Mouse (Mus musculus) A20 (cell line): ENCODE measurements around the gene Glg1.

ENCODE experiments used
- DNase-seq: peaks from one replicate; pipeline ENCODE4 v3.0.0-alpha.2; 2011; ENCODE audit warnings: low read depth, low spot score

The Glg1 gene

DNA sequence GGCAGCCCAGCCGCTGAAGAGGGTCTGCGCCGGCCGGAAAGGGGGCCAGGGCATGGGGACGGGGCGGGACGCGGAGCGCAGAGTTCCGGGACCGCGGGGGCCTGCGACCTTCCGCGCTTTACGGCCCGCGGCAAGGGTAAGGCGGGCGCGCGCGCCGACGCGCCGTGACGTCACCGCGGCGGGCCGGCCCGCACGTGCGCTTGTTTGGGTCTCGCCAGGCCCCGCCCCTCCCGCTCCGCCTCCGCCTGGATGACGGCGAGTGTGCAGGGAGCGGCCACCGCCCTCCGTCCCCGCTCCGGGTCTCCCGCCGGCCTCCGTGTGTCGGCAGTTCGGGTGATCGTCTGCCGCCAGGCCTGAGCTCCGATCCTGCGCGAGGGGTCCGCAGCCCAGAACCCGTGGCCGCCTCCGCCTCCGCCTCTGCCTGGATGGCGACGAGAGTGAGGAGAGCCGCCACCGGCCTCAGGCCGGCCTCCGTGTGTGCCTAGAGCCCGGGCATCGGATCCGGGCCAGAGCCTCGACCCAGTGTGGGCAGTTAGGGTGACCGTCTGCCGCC lies 113.5 kb downstream of the Glg1 start:
- DNase-seq, result peak; percentile 91

DNA sequence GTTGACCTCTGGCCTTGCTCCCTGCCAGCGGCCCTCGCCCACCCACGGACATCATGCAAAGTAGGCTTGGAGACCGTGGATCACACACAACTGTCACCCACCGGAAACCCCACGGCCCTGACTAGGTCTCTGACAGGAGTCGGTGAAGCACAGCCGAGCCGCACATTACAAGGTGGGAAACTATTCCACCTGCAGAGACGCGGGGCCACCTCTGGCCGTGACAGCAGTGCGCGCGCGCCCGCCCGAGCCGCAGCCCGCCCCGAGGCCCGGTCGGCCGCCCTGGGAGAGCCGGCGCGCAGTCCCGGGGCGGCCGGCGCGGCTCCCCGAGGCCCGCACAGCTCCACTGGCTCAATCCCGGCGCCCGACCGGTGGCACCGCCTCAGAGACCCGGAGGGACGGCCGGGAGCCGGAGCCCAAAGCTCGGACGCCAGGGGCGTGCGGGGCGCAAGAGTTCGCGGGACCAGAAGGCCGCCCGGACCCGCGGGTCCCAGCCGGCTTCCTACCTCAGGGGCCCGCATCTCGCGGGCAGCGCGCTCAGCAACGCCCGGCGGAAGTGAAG lies 114.0 kb downstream of the Glg1 start:
- peak; percentile 64 for DNase-seq

DNA sequence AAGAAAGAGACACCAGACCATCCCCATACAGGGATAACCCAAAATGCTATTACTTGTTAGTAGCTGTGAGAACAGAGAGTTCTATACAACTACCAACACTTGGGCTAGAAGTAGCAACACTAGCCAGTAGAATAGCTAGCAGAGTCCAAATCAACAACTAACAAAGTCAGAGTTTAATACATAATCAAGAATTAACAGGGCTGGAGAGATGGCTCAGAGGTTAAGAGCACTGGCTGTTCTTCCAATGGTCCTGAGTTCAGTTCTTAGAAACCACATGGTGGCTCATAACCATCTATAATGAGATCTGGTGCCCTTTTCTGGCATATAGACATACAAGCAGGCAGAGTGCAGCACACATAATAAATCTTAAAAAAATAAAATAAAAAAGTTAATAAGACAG lies 116.5 kb downstream of the Glg1 start:
- DNase-seq, result no peak

DNA sequence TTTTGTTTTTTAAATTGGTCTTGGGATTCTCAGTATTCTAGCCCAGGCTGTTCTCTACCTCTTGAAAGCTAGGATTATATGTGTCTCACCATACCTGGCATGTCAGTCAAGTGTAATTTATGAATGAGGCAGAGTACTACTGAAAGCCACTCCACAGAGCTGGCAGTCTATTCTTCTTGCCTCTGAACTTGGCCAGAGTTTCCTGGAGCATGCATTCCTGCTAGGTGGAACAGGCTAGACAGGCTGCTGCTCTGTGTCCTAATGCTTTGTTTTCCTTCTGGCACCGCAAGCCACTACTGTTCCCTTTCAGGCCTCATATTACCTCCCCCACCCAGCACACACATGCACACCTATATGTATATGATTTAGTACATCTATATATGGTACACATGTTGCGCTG lies 128.3 kb downstream of the Glg1 start:
- no peak for DNase-seq

DNA sequence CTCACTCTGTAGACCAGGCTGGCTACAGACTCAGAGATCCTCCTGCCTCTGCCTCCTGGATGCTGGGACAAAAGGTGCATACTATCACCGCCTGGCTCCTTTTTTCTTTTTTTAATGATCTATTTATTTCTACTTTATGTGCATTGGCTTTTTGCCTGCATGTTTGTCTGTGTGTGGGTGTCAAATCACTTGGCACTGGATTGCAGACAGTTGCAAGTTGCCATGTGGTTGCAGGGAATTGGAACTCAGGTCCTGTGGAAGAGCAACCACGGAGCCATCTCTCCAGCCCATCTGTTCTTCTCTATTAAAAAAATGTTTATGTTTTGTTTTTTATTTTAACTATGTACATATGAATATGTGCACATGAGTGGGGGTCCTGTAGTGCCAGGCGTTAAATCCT lies 139.5 kb downstream of the Glg1 start:
- DNase-seq, result no peak

DNA sequence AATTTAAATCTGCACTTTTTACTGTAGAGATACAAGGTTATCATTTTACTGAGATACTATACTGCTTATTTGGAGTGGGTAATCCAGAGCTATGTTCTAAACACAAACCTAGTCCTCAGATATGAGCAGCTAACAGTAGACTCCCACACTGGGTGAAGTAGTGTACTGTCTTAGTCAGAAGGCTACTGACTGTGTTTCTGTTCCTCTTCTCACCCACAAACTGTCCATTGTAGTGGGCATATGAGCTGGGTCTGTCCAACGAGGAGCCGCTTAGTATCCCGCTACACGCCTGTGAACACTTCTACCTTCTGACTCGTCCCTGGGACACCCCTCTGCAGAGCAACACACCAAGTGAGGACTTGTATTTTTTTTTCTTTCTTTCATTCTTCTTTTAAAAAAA lies 144.1 kb downstream of the Glg1 start:
- DNase-seq, result no peak
